Mouse (Mus musculus) thymus, adult 2 months (tissue): Measurements from ENCODE around the gene Cacna1d. TPM values are rescaled to one million over a fixed set of nuclear protein-coding genes. Genes with fewer than 3 reads are reported as not detected.

Experiments
- DNase-seq: peaks from one replicate; pipeline ENCODE4 v3.0.0; 2021
- H3K27ac ChIP-seq: fragments of 200-500 bp; 2 replicates; pipeline ENCODE4 v1.5.1; 2012; ENCODE audit warnings: low read length, control low read depth; ENCODE audit not compliant: control insufficient read depth, insufficient read depth
- H3K27me3 ChIP-seq: fragments of 200-500 bp; 2 replicates; pipeline ENCODE4 v1.6.1; 2012; ENCODE audit warnings: mild to moderate bottlenecking, low read length, moderate library complexity, mixed read lengths; ENCODE audit not compliant: control insufficient read depth, insufficient read depth
- H3K36me3 ChIP-seq: fragments of 200-500 bp; 2 replicates; pipeline ENCODE4 v1.6.1; 2012; ENCODE audit warnings: mild to moderate bottlenecking, low read length, moderate library complexity; ENCODE audit not compliant: control insufficient read depth, insufficient read depth
- H3K4me1 ChIP-seq: fragments of 200-500 bp; replicated peaks from 2 replicates; pipeline ENCODE4 v1.6.1; 2012; ENCODE audit warnings: low read length; ENCODE audit not compliant: control insufficient read depth, insufficient read depth
- H3K4me3 ChIP-seq: fragments of 200-500 bp; 2 replicates; pipeline ENCODE4 v1.5.1; 2012; ENCODE audit warnings: mild to moderate bottlenecking, low read length, control low read depth, moderate library complexity; ENCODE audit not compliant: control insufficient read depth, insufficient read depth
- CTCF ChIP-seq: fragments of 200-500 bp; IDR thresholded peaks from 2 replicates; pipeline ENCODE4 v1.5.1; 2012; ENCODE audit warnings: mild to moderate bottlenecking, control low read depth, low read length, moderate library complexity, borderline replicate concordance; ENCODE audit not compliant: control insufficient read depth, poor library complexity, insufficient read depth; ENCODE audit errors: extremely low read depth
- POLR2A ChIP-seq: fragments of 200-500 bp; IDR thresholded peaks from 2 replicates; pipeline ENCODE4 v1.6.1; 2012; ENCODE audit warnings: mild to moderate bottlenecking, low read length, control low read depth, moderate library complexity; ENCODE audit not compliant: control insufficient read depth, poor library complexity, insufficient read depth; ENCODE audit errors: extremely low read depth
- WGBS: fragments of 180-500 bp; shearing (Covaris S2); methylation state at CpG from one replicate; pipeline ENCODE4 v1.1.7; 2018; 5-methylcytosine and 5-hydroxymethylcytosine counted together
- polyA plus RNA-seq: library from polyadenylated mRNA; depleted of rRNA; stranded (reverse); fragments of >200 nt; gene quantifications from 2 replicates; pipeline ENCODE4 v1.2.3, GENCODE M21; 2012

Cacna1d gene
- polyA plus RNA-seq, 1 experiment, result 2.2 TPM

GRCm38 (mm10) chr14:30354761-30355160 lies 136.5 kb downstream of the Cacna1d start:
- H3K4me1 ChIP-seq, result peaks cover 13% of the 10 kb centered on the region
- H3K27ac ChIP-seq, result no peak overlapping the region
- no peaks in the 10 kb centered on the region for H3K36me3 ChIP-seq
- no peak for DNase-seq
- no peak overlapping the region for H3K4me3 ChIP-seq
- WGBS, result 88% methylated on average over 3 of the region's 3 CpGs
- H3K27me3 ChIP-seq, result peaks cover 14% of the 10 kb centered on the region
- TF ChIP-seq POLR2A (no peak), CTCF (no peak)

GRCm38 (mm10) chr14:30354127-30354463 lies 137.2 kb downstream of the Cacna1d start:
- no peak overlapping the region for H3K4me3 ChIP-seq
- 39% methylated on average over 8 of the region's 8 CpGs for WGBS
- H3K4me1 ChIP-seq, result peaks cover 13% of the 10 kb centered on the region
- no peak overlapping the region for H3K27ac ChIP-seq
- DNase-seq, result no peak
- no peaks in the 10 kb centered on the region for H3K36me3 ChIP-seq
- peaks cover 14% of the 10 kb centered on the region for H3K27me3 ChIP-seq
- no peak for TF ChIP-seq CTCF
- TF ChIP-seq POLR2A, result no peak

- Histone ChIP-seq H3K27ac (no peak overlapping the region), H3K4me3 (peak overlapping the region; percentile 42), H3K27me3 (peaks cover 14% of the 10 kb centered on the region), H3K4me1 (peaks cover 13% of the 10 kb centered on the region), H3K36me3 (no peaks in the 10 kb centered on the region)
- TF ChIP-seq CTCF (no peak), POLR2A (no peak)
- WGBS, result 11% methylated on average over 87 of the region's 114 CpGs
- no peak for DNase-seq
These were observed 137.7 kb downstream of the Cacna1d start for GRCm38 (mm10) chr14:30353291-30354126.

- Histone ChIP-seq H3K4me3 (no peak overlapping the region), H3K27me3 (peaks cover 14% of the 10 kb centered on the region), H3K4me1 (peaks cover 13% of the 10 kb centered on the region), H3K27ac (no peak overlapping the region), H3K36me3 (no peaks in the 10 kb centered on the region)
- no peak for TF ChIP-seq CTCF
- TF ChIP-seq POLR2A, result no peak
- no peak for DNase-seq
- 5% methylated on average over 10 of the region's 10 CpGs for WGBS
These were observed 138.3 kb downstream of the Cacna1d start for GRCm38 (mm10) chr14:30352951-30353270.

GRCm38 (mm10) chr14:30352061-30352950 lies 138.9 kb downstream of the Cacna1d start:
- no peak overlapping the region for H3K27ac ChIP-seq
- no peak overlapping the region for H3K4me3 ChIP-seq
- no peak for TF ChIP-seq POLR2A
- TF ChIP-seq CTCF, result no peak
- WGBS, result 13% methylated on average over 31 of the region's 31 CpGs
- DNase-seq, result no peak
- peaks cover 13% of the 10 kb centered on the region for H3K4me1 ChIP-seq
- peaks cover 14% of the 10 kb centered on the region for H3K27me3 ChIP-seq
- H3K36me3 ChIP-seq, result no peaks in the 10 kb centered on the region

GRCm38 (mm10) chr14:30350285-30350684 lies 141.0 kb downstream of the Cacna1d start:
- Histone ChIP-seq H3K36me3 (no peaks in the 10 kb centered on the region), H3K27ac (no peak overlapping the region), H3K4me3 (no peak overlapping the region), H3K27me3 (peaks cover 14% of the 10 kb centered on the region), H3K4me1 (peaks cover 13% of the 10 kb centered on the region)
- TF ChIP-seq CTCF (no peak), POLR2A (no peak)
- no peak for DNase-seq
- 89% methylated on average over 6 of the region's 6 CpGs for WGBS
